8 mouse cellular contexts compared by ENCODE assay signal in genomic region chr5:124032001-124032508, GRCm38 (mm10). TPM values are rescaled to one million over a fixed set of nuclear protein-coding genes. Genes with fewer than 3 reads are reported as not detected.
A peak's percentile ranks its signal among the peaks of the same experiment; 100 is the strongest.
DNase-seq lines count a peak whose midpoint lies in the region; ATAC-seq lines count a peak whose summit lies in the region.

TSS of gene Vps37b (minus strand) at chr5:124032270.

- under 1% methylated on average over 52 of the region's 52 CpGs for WGBS in intestine, embryonic 15.5 days

- H3K4me2 ChIP-seq in intestine, embryonic 15.5 days (replicated peaks): peak within 1 kb of the TSS; percentile 78

- no peaks in the 10 kb centered on the region for H3K36me3 ChIP-seq in intestine, embryonic 15.5 days

- peak within 1 kb of the TSS; percentile 89 for H3K27ac ChIP-seq in intestine, embryonic 15.5 days

- peaks cover 33% of the 10 kb centered on the region for H3K4me1 ChIP-seq in intestine, embryonic 15.5 days (replicated peaks)

- peak within 1 kb of the TSS; percentile 85 for H3K4me3 ChIP-seq in intestine, embryonic 15.5 days (replicated peaks)

- peak; percentile 96 for DNase-seq in adrenal gland, postnatal 10 days
- peak; percentile 93 for DNase-seq in embryo, embryonic 9.5 days (ENCODE audit: extremely low spot score)
- peak; percentile 82 to 89 for DNase-seq in gastrocnemius, postnatal 4 days (ENCODE audit: low spot score in 2 of 2)
- peak; percentile 90 to 93 for DNase-seq in left cerebral cortex, postnatal 14 days (ENCODE audit: low spot score in 2 of 2)
- peak; percentile 92 for DNase-seq in right cerebral cortex, postnatal 14 days
- DNase-seq in urinary bladder, postnatal 36 days (ENCODE audit: low spot score in 2 of 2): peak; percentile 78 to 87

- peak; percentile 88 for ATAC-seq in intestine, embryonic 15.5 days
- peak; percentile 58 for ATAC-seq in megakaryocyte-erythroid progenitor cell, adult 5-6 weeks (replicated peaks; ENCODE audit: low FRiP score, low TSS enrichment, poor library complexity, severe bottlenecking)

- H3K9ac ChIP-seq in intestine, embryonic 15.5 days: peak within 1 kb of the TSS; percentile 93

- no peaks in the 10 kb centered on the region for H3K9me3 ChIP-seq in intestine, embryonic 15.5 days

- H3K27me3 ChIP-seq in intestine, embryonic 15.5 days (replicated peaks): no peaks in the 10 kb centered on the region

- intact Hi-C loops in left cerebral cortex, postnatal 14 days (cut with DNase I): no loop called here

RNA-seq across cellular contexts. Expression of gene Vps37b, which starts in this region (rescaled TPM):
- 10 to 100 TPM; 41.1 to 58.1 TPM for total RNA-seq in adrenal gland, postnatal 10 days (2021)
- total RNA-seq in gastrocnemius, postnatal 4 days (2021): 10 to 100 TPM; 24.4 to 29.3 TPM
- polyA plus RNA-seq in intestine, embryonic 15.5 days (2015; fragmentation: Nextera tagmentation; extraction: Ambion mirVana): 28.2 and 28.8 TPM in 2 replicates
- total RNA-seq in left cerebral cortex, postnatal 14 days (2021): 10 to 100 TPM; 51.4 to 58.3 TPM
- total RNA-seq in megakaryocyte-erythroid progenitor cell, adult 5-6 weeks (2014; fragmentation: Nextera tagmentation): 20.8 and 34.3 TPM in 2 replicates
- total RNA-seq in megakaryocyte-erythroid progenitor cell, adult 5-6 weeks (2017): 12.8 and 15.5 TPM in 2 replicates

Comparison
In these comparisons a context has a peak if more than half of its experiments do, and no peak if none do; other contexts are left out.
1. Peak in every context shown above with its lines: DNase-seq, ATAC-seq, H3K4me3 ChIP-seq and H3K27ac ChIP-seq.